Mouse (Mus musculus) C2C12 (cell line): Measurements from ENCODE around the gene Rsph10b.

Experiments
- CTCF ChIP-seq: IDR thresholded peaks from one replicate; pipeline ENCODE4 v1.5.1; 2011; ENCODE audit not compliant: control insufficient read depth, insufficient read depth, insufficient read length
- MYOG ChIP-seq: IDR thresholded peaks from one replicate; pipeline ENCODE4 v1.6.1; 2011; ENCODE audit not compliant: control insufficient read depth, insufficient read length; ENCODE audit errors: extremely low read depth
- USF1 ChIP-seq: IDR thresholded peaks from one replicate; pipeline ENCODE4 v1.6.1; 2011; ENCODE audit warnings: low read depth, mild to moderate bottlenecking, control low read depth, moderate library complexity

DNA sequence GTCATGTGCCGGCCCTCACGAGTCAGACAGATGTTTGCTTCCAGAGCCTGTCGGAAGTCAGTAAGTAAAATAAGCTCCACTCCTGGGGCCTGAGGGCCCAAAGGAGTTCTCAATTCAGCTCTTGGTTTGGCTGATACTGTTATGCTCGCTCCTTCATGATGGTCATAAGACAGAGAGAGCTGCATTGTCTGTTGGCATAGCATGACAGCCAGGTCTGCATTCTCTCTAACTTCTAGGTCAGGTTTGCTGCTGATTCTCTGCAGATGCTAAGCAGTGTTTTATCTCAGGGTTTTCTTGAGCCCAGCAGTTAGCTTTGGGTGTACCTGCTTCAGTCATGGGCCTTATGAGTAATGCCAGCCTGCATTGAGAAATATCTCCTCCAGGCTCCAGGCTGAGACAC is 3.5 kb upstream of the Rsph10b start:
- TF ChIP-seq CTCF (no peak), USF1 (no peak), MYOG (no peak)
